Mouse (Mus musculus) liver, postnatal 0 days (tissue): ENCODE results near the gene Fermt3.

ENCODE experiments used
- CTCF ChIP-seq: sonication (generic); IDR thresholded peaks from 2 replicates; pipeline ENCODE4 v1.5.1; 2016; ENCODE audit warnings: antibody characterized with exemption, low read depth
- EP300 ChIP-seq: IDR thresholded peaks from 2 replicates; pipeline ENCODE4 v1.6.1; 2016; ENCODE audit warnings: antibody characterized with exemption, low read depth, mild to moderate bottlenecking

DNA sequence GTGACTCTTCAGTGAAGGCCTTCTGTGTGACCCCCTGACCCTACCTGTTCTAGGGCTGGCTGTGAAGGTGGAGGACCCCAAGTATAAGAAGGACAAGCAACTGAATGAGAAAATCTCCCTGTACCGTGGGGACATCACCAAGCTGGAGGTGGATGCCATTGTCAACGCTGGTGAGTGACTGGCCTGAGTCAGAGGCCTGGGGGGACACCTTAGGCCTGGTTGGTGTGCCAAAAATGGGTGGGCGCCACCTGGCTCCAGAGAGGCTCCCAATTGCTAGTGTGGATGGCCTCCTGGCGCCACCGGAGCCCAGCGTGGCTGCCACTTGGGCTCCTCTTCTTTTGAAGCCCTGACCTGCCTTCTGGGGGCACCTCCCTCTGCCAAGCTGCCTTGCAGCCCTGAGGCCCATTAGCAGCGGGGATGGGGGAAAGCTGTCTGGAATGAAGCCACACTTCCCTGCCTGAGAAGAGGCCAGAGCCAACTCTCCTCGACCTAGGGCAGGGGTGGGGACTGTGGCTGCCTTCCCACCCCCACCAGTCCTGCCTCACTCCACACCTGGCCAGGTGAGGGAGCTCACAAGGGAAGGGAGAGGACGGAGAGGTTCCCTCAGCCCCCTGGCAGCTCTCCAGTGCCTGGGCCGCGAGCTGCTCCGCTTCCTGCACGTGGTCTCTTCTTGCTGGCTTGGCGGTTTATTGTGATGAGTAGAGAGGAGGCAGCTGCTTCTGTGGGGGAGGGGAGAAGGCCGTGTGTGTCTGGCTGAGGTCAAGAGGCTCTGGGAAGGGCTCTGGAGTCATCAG is 47.0 kb upstream of the Fermt3 start:
- TF ChIP-seq CTCF (no peak), EP300 (no peak)
